Mouse (Mus musculus): Measurements from ENCODE around the gene Ttll9. TPM values are rescaled to one million over a fixed set of nuclear protein-coding genes. Genes with fewer than 3 reads are reported as not detected.

Ttll9 gene
- polyA plus RNA-seq, 1 experiment from 2014 or later: 0.09 TPM

DNA sequence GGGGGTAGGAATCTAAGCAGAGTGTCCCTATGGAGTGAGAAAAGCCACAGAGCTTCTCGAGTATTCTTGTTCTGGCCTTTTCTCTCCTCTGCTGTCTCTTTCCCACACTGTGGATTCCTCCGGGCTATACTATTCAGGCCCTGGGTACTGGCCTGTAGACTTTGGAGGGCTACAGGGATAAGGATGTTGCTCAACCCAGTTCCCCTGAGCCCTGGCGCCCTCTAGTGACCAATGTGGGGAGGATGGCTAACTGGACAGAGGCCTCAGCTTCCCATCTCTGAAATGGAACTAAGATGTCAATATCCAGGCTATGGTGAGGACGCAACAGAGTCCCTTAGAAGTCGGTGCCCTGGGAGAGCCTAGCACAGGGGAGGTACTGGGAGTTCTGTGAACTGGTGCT lies 28.7 kb upstream of the Ttll9 start:
- no peak overlapping the region for H3K4me3 ChIP-seq (ENCODE audit: low read depth, low read length)
- H3K9ac ChIP-seq (ENCODE audit: low read depth, low read length): no peak overlapping the region
- no peaks in the 10 kb centered on the region for H3K9me3 ChIP-seq (replicated peaks; ENCODE audit: control insufficient read depth, low read length)
- WGBS (ENCODE audit: insufficient replicate concordance): 15% methylated on average over 5 of the region's 5 CpGs
- no peak overlapping the region for H3K4me2 ChIP-seq (ENCODE audit: low read depth, low read length)
- no peaks in the 10 kb centered on the region for H3K27me3 ChIP-seq (ENCODE audit: control insufficient read depth, insufficient read depth, low read depth, low read length)
- no peak overlapping the region for H3K27ac ChIP-seq (ENCODE audit: low read length)
- no peaks in the 10 kb centered on the region for H3K36me3 ChIP-seq (ENCODE audit: control insufficient read depth, insufficient read depth)
- no peaks in the 10 kb centered on the region for H3K4me1 ChIP-seq (ENCODE audit: control insufficient read depth, low read depth, low read length)
- ATAC-seq (ENCODE audit: low read depth): no peak

DNA sequence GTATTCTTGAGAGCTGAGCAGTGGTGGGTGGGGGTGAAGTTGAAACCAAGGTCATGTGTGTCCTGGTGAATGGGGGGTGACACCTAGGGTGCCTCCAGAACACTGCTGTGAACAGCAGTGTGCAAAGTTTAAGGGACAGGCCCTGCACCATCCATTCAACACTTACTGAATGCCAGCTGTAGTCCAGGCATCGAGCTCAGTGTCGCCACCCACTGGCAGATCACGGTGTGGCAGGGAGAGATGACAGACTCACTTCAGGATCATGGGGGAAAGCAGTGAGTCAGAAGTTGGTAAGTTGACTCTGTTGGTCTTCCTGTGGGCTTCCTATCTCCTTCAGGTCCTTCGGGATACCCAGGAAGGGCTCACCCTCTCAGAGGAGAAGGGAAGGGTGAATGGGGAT lies 22.4 kb upstream of the Ttll9 start:
- Histone ChIP-seq H3K27ac (ENCODE audit: low read length) (no peak overlapping the region), H3K9ac (ENCODE audit: low read depth, low read length) (no peak overlapping the region), H3K4me3 (ENCODE audit: low read depth, low read length) (no peak overlapping the region), H3K4me1 (ENCODE audit: control insufficient read depth, low read depth, low read length) (no peaks in the 10 kb centered on the region; the same call in 1 of the 2 replicates), H3K27me3 (ENCODE audit: control insufficient read depth, insufficient read depth, low read depth, low read length) (peaks cover 43% of the 10 kb centered on the region), H3K36me3 (ENCODE audit: control insufficient read depth, insufficient read depth) (no peaks in the 10 kb centered on the region), H3K9me3 (replicated peaks; ENCODE audit: control insufficient read depth, low read length) (no peaks in the 10 kb centered on the region), H3K4me2 (ENCODE audit: low read depth, low read length) (no peak overlapping the region)
- ATAC-seq (ENCODE audit: low read depth): no peak
- WGBS (ENCODE audit: insufficient replicate concordance): 3% methylated on average over 4 of the region's 4 CpGs

DNA sequence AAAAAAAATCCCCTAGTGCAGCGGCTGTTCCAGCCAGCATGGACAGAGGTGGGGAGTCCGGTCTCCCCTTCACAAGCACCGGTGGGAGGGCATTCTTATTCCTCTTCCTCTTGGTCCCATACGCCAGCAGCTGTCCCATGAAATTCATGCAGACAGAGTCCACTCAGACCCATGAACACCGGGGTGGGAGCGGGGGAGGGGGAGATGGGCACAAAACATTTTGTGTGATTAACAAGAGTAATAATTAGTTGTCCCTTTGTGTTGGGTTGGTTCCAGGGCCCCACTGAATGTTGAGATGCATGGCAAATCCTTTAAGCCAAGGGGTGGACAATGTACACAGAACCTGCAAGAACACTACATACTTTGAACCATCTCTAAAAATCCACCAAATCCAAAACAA lies 21.2 kb upstream of the Ttll9 start:
- no peak overlapping the region for H3K27ac ChIP-seq (ENCODE audit: low read length)
- WGBS (ENCODE audit: insufficient replicate concordance): 66% methylated on average over 6 of the region's 6 CpGs
- ATAC-seq (ENCODE audit: low read depth): no peak
- H3K36me3 ChIP-seq (ENCODE audit: control insufficient read depth, insufficient read depth): no peaks in the 10 kb centered on the region
- H3K4me3 ChIP-seq (ENCODE audit: low read depth, low read length): no peak overlapping the region
- no peaks in the 10 kb centered on the region for H3K9me3 ChIP-seq (replicated peaks; ENCODE audit: control insufficient read depth, low read length)
- H3K9ac ChIP-seq (ENCODE audit: low read depth, low read length): no peak overlapping the region
- no peaks in the 10 kb centered on the region; the same call in 1 of the 2 replicates for H3K4me1 ChIP-seq (ENCODE audit: control insufficient read depth, low read depth, low read length)
- peaks cover 47% of the 10 kb centered on the region for H3K27me3 ChIP-seq (ENCODE audit: control insufficient read depth, insufficient read depth, low read depth, low read length)
- no peak overlapping the region for H3K4me2 ChIP-seq (ENCODE audit: low read depth, low read length)

DNA sequence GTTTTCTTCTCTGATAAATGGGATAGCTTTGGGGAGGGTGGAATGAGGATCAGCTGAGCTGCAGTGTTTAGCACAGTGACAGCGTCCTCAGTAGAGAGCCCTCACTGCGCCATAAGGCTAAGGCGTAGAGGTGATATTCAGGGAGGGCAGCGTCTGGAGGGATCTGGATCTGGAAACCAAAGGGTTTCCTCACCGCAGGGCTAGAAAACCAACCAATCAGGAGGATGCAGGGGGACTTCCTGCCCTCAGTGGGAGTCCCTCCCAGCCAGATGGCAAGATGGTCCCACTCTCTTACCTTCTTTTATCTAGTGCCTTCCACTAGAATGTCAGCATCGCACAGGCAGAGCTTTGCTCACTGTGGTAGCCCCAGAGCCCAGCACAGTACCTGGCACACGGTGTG lies 20.5 kb upstream of the Ttll9 start:
- Histone ChIP-seq H3K36me3 (ENCODE audit: control insufficient read depth, insufficient read depth) (no peaks in the 10 kb centered on the region), H3K4me3 (ENCODE audit: low read depth, low read length) (no peak overlapping the region), H3K4me1 (ENCODE audit: control insufficient read depth, low read depth, low read length) (no peaks in the 10 kb centered on the region; the same call in 1 of the 2 replicates), H3K27me3 (ENCODE audit: control insufficient read depth, insufficient read depth, low read depth, low read length) (peaks cover 47% of the 10 kb centered on the region), H3K4me2 (ENCODE audit: low read depth, low read length) (no peak overlapping the region), H3K9ac (ENCODE audit: low read depth, low read length) (no peak overlapping the region), H3K9me3 (replicated peaks; ENCODE audit: control insufficient read depth, low read length) (no peaks in the 10 kb centered on the region), H3K27ac (ENCODE audit: low read length) (no peak overlapping the region)
- WGBS (ENCODE audit: insufficient replicate concordance): 17% methylated on average over 7 of the region's 7 CpGs
- no peak for ATAC-seq (ENCODE audit: low read depth)

DNA sequence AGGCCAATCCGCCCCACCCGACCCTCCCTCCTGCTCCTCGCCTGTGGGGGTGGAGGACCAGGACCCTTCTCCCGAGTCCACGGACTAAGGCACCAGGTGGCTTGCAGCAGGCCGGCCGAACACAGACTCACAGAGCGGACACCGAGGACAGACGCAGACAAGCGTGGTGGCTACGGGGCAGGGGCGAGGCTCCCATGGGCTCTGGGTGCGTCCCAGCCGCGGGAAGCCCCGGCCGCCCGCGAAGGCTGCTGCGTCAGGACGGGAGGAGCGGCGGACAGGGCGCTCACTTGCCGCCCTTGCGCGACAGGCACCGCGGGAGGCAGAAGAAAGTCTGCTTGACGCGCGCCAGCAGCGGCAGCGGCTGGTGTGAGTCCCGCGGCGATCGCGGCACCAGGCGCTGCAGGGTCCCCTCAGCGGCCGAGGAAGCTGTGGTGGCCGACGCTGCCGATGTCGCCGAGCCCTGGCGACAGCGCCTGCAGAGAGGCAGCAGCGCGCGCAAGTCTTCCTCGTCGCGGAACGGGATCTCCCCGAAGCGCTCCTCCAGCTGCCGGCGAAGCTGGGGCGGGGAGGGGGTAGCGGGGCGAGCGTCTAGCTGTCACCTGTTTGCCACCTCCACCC lies 19.3 kb upstream of the Ttll9 start:
- Histone ChIP-seq H3K4me3 (ENCODE audit: low read depth, low read length) (peak overlapping the region; percentile 20), H3K9ac (ENCODE audit: low read depth, low read length) (no peak overlapping the region), H3K4me1 (ENCODE audit: control insufficient read depth, low read depth, low read length) (no peaks in the 10 kb centered on the region; the same call in 1 of the 2 replicates), H3K27me3 (ENCODE audit: control insufficient read depth, insufficient read depth, low read depth, low read length) (peaks cover 47% of the 10 kb centered on the region), H3K4me2 (ENCODE audit: low read depth, low read length) (0 out of 2 replicates have a peak overlapping the region, but pooled peaks have one; percentile 12), H3K27ac (ENCODE audit: low read length) (no peak overlapping the region), H3K9me3 (replicated peaks; ENCODE audit: control insufficient read depth, low read length) (no peaks in the 10 kb centered on the region), H3K36me3 (ENCODE audit: control insufficient read depth, insufficient read depth) (no peaks in the 10 kb centered on the region)
- no peak for ATAC-seq (ENCODE audit: low read depth)
- 2% methylated on average over 59 of the region's 65 CpGs for WGBS (ENCODE audit: insufficient replicate concordance)

DNA sequence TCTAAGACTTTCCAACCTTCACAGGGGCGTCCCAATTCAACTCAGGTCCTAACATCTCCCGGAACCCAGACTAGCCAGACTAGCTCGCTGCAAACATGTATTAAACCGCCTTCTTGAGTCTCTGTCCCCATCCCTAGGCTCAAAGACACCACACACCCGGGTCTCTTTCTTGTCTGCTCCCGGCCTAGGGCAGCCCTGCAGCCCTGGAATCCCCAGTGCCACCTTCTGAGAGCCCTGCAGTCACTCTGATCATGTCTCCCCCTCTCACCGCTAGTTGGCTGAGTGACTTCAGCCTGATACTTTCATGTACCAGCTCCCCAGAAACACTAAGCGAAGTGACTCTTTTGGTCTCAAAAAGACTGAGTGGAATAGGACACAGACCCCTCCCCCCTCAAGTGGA lies 18.7 kb upstream of the Ttll9 start:
- Histone ChIP-seq H3K27ac (ENCODE audit: low read length) (no peak overlapping the region), H3K36me3 (ENCODE audit: control insufficient read depth, insufficient read depth) (no peaks in the 10 kb centered on the region), H3K4me3 (ENCODE audit: low read depth, low read length) (no peak overlapping the region; the same call in 1 of the 2 replicates), H3K9me3 (replicated peaks; ENCODE audit: control insufficient read depth, low read length) (no peaks in the 10 kb centered on the region), H3K4me1 (ENCODE audit: control insufficient read depth, low read depth, low read length) (no peaks in the 10 kb centered on the region; the same call in 1 of the 2 replicates), H3K4me2 (ENCODE audit: low read depth, low read length) (no peak overlapping the region), H3K9ac (ENCODE audit: low read depth, low read length) (no peak overlapping the region), H3K27me3 (ENCODE audit: control insufficient read depth, insufficient read depth, low read depth, low read length) (peaks cover 47% of the 10 kb centered on the region)
- no peak for ATAC-seq (ENCODE audit: low read depth)
- 7% methylated on average over 8 of the region's 8 CpGs for WGBS (ENCODE audit: insufficient replicate concordance)

DNA sequence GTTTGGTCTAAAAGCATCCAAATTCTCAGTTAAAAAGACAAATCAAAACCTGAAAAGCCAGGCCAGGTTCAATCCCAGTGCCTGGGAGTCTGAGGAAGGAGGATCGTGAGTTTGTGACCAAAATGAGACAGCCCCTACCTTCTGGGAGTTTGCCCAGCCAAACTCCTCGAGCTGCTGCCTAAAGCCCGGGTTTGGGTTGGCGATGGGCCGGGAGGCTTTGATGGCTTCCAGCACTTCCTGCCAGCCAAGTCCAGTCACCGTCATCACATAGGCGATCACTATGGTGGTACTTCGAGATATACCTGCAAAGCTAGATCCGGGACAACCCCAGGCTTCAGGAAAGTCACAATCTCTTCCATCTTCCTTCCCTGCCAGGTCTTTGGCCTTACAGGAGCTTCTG lies 18.3 kb upstream of the Ttll9 start:
- WGBS (ENCODE audit: insufficient replicate concordance): 36% methylated on average over 9 of the region's 9 CpGs

DNA sequence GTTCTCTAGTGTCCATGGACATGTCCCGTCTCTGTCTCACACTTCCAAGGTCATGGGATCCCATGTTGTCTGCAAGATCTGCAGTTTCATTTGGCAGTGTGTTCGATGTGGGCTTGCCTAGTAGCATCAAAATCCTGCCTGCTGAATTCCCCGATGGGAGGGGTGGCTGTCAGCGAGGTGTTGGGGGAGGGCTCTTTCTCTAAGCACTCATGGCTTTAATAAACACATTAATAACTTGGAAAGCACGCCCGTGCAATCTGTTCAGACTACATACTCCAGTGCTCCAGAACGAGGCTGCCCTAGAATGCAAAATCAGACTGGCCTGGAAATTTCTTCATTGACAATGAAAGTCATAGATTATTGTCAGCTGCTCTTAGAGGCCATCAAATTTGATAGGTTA lies 15.2 kb upstream of the Ttll9 start:
- H3K9ac ChIP-seq (ENCODE audit: low read depth, low read length): no peak overlapping the region
- H3K27me3 ChIP-seq (ENCODE audit: control insufficient read depth, insufficient read depth, low read depth, low read length): peaks cover 55% of the 10 kb centered on the region
- WGBS (ENCODE audit: insufficient replicate concordance): 44% methylated on average over 7 of the region's 7 CpGs
- no peaks in the 10 kb centered on the region; the same call in 1 of the 2 replicates for H3K4me1 ChIP-seq (ENCODE audit: control insufficient read depth, low read depth, low read length)
- no peaks in the 10 kb centered on the region for H3K9me3 ChIP-seq (replicated peaks; ENCODE audit: control insufficient read depth, low read length)
- no peak overlapping the region for H3K4me3 ChIP-seq (ENCODE audit: low read depth, low read length)
- H3K4me2 ChIP-seq (ENCODE audit: low read depth, low read length): no peak overlapping the region
- H3K36me3 ChIP-seq (ENCODE audit: control insufficient read depth, insufficient read depth): no peaks in the 10 kb centered on the region
- no peak overlapping the region for H3K27ac ChIP-seq (ENCODE audit: low read length)
- ATAC-seq (ENCODE audit: low read depth): no peak

More for the DNA sequence above, 18.3 kb upstream of the Ttll9 start:
- Histone ChIP-seq H3K27ac (ENCODE audit: low read length) (no peak overlapping the region), H3K4me2 (ENCODE audit: low read depth, low read length) (no peak overlapping the region), H3K36me3 (ENCODE audit: control insufficient read depth, insufficient read depth) (no peaks in the 10 kb centered on the region), H3K27me3 (ENCODE audit: control insufficient read depth, insufficient read depth, low read depth, low read length) (peaks cover 47% of the 10 kb centered on the region), H3K9me3 (replicated peaks; ENCODE audit: control insufficient read depth, low read length) (no peaks in the 10 kb centered on the region), H3K4me3 (ENCODE audit: low read depth, low read length) (no peak overlapping the region), H3K4me1 (ENCODE audit: control insufficient read depth, low read depth, low read length) (no peaks in the 10 kb centered on the region; the same call in 1 of the 2 replicates), H3K9ac (ENCODE audit: low read depth, low read length) (no peak overlapping the region)
- no peak for ATAC-seq (ENCODE audit: low read depth)

DNA sequence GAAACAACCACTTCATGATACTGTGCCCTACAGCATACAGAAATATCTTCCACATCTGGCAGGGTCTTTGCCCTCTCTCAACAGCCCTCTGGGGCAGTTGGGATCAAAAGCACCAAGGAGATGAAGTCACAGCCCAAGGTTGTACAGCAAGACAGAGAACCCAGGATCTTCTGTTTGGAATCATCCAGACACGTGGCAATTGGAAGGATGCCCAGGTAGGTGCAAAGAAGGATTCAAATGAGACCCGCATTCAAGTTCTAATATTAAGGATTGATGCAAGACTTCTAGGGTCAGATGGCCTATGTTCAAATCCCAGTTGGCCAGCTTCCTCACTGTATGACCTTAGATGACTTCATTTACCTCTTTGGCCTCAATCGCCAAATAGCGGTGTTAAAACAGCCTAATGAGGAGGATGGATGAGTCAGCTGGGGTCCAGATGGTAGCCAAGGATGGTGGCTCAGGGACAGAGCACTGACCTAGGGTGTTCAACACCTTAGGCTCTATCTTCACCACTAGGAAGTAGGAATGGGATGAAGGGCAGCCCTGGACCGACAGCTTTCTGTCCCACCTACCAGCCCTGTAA lies 13.8 kb upstream of the Ttll9 start:
- H3K4me2 ChIP-seq (ENCODE audit: low read depth, low read length): no peak overlapping the region
- H3K36me3 ChIP-seq (ENCODE audit: control insufficient read depth, insufficient read depth): no peaks in the 10 kb centered on the region
- ATAC-seq (ENCODE audit: low read depth): no peak
- no peaks in the 10 kb centered on the region for H3K9me3 ChIP-seq (replicated peaks; ENCODE audit: control insufficient read depth, low read length)
- no peak overlapping the region for H3K4me3 ChIP-seq (ENCODE audit: low read depth, low read length)
- no peaks in the 10 kb centered on the region for H3K4me1 ChIP-seq (ENCODE audit: control insufficient read depth, low read depth, low read length)
- WGBS (ENCODE audit: insufficient replicate concordance): 61% methylated on average over 5 of the region's 5 CpGs
- H3K27me3 ChIP-seq (ENCODE audit: control insufficient read depth, insufficient read depth, low read depth, low read length): peaks cover 49% of the 10 kb centered on the region
- no peak overlapping the region for H3K9ac ChIP-seq (ENCODE audit: low read depth, low read length)
- no peak overlapping the region for H3K27ac ChIP-seq (ENCODE audit: low read length)
